Mouse (Mus musculus) hindbrain, embryonic 13.5 days (tissue): ENCODE measurements around the gene Bub1b. TPM values are rescaled to one million over a fixed set of nuclear protein-coding genes. Genes with fewer than 3 reads are reported as not detected.

Experiments used
- ATAC-seq: fragments of 200-750 bp; cut with Nextera tagmentation; 2 replicates; pipeline ENCODE4 v1.8.0; 2017; ENCODE audit warnings: moderate TSS enrichment; ENCODE audit not compliant: low FRiP score
- H3K27ac ChIP-seq: fragments of 300-500 bp; sonication (generic); 2 replicates; pipeline ENCODE4 v1.5.1; 2015; ENCODE audit warnings: inconsistent platforms, mild to moderate bottlenecking, moderate library complexity
- H3K27me3 ChIP-seq: fragments of 300-500 bp; sonication (generic); 2 replicates; pipeline ENCODE4 v1.6.1; 2015; ENCODE audit warnings: mild to moderate bottlenecking, inconsistent platforms
- H3K36me3 ChIP-seq: fragments of 300-500 bp; sonication (generic); 2 replicates; pipeline ENCODE4 v1.6.1; 2015; ENCODE audit warnings: mild to moderate bottlenecking, inconsistent platforms
- H3K4me1 ChIP-seq: fragments of 300-500 bp; sonication (generic); replicated peaks from 2 replicates; pipeline ENCODE4 v1.6.1; 2015; ENCODE audit warnings: inconsistent platforms
- H3K4me2 ChIP-seq: fragments of 300-500 bp; sonication (generic); 2 replicates; pipeline ENCODE4 v1.6.1; 2015; ENCODE audit warnings: inconsistent platforms, mild to moderate bottlenecking, moderate library complexity
- H3K4me3 ChIP-seq: fragments of 300-500 bp; sonication (generic); 2 replicates; pipeline ENCODE4 v1.5.1; 2015; ENCODE audit warnings: mild to moderate bottlenecking, inconsistent platforms
- H3K9ac ChIP-seq: fragments of 300-500 bp; sonication (generic); 2 replicates; pipeline ENCODE4 v1.6.1; 2015; ENCODE audit warnings: mild to moderate bottlenecking, inconsistent platforms
- H3K9me3 ChIP-seq: fragments of 300-500 bp; sonication (generic); 2 replicates; pipeline ENCODE4 v1.6.1; 2016; ENCODE audit warnings: inconsistent platforms
- WGBS: fragments of 180-500 bp; shearing (Covaris S2); methylation state at CpG from one replicate; pipeline ENCODE4 v1.1.7; 2015; 5-methylcytosine and 5-hydroxymethylcytosine counted together
- polyA plus RNA-seq: library from polyadenylated mRNA; unstranded; fragments of >200 nt; fragmentation: Nextera tagmentation; extraction: Ambion mirVana; gene quantifications from 2 replicates; pipeline ENCODE4 v1.2.1, GENCODE M21; 2015

The Bub1b gene
- polyA plus RNA-seq, 1 experiment from 2014 or later = 20.5 TPM

- ATAC-seq = no peak
- H3K27ac ChIP-seq = no peak overlapping the region
- WGBS = 86% methylated on average over 3 of the region's 3 CpGs
- H3K4me1 ChIP-seq = no peaks in the 10 kb centered on the region
- no peak overlapping the region for H3K4me3 ChIP-seq
- H3K36me3 ChIP-seq = no peaks in the 10 kb centered on the region
- no peak overlapping the region for H3K9ac ChIP-seq
- H3K9me3 ChIP-seq = no peaks in the 10 kb centered on the region
- H3K27me3 ChIP-seq = no peaks in the 10 kb centered on the region
- no peak overlapping the region for H3K4me2 ChIP-seq
These were observed 24.9 kb upstream of the Bub1b start for GRCm38 (mm10) chr2:118573135-118573534.

GRCm38 (mm10) chr2:118586013-118586412 lies 12.0 kb upstream of the Bub1b start:
- H3K27me3 ChIP-seq = no peaks in the 10 kb centered on the region
- H3K9ac ChIP-seq = no peak overlapping the region
- no peaks in the 10 kb centered on the region for H3K4me1 ChIP-seq
- no peak for ATAC-seq
- no peaks in the 10 kb centered on the region for H3K36me3 ChIP-seq
- no peak overlapping the region for H3K4me3 ChIP-seq
- 82% methylated on average over 5 of the region's 5 CpGs for WGBS
- H3K4me2 ChIP-seq = no peak overlapping the region
- H3K9me3 ChIP-seq = no peaks in the 10 kb centered on the region
- no peak overlapping the region for H3K27ac ChIP-seq

GRCm38 (mm10) chr2:118587686-118588085 lies 10.3 kb upstream of the Bub1b start:
- no peak for ATAC-seq
- no peaks in the 10 kb centered on the region for H3K4me1 ChIP-seq
- WGBS = 66% methylated on average over 3 of the region's 3 CpGs
- no peaks in the 10 kb centered on the region for H3K36me3 ChIP-seq
- no peak overlapping the region for H3K27ac ChIP-seq
- H3K4me2 ChIP-seq = no peak overlapping the region
- H3K4me3 ChIP-seq = no peak overlapping the region
- no peaks in the 10 kb centered on the region for H3K27me3 ChIP-seq
- no peak overlapping the region for H3K9ac ChIP-seq
- H3K9me3 ChIP-seq = no peaks in the 10 kb centered on the region

- Histone ChIP-seq H3K27me3 (no peaks in the 10 kb centered on the region), H3K36me3 (no peaks in the 10 kb centered on the region), H3K4me1 (no peaks in the 10 kb centered on the region), H3K4me3 (no peak overlapping the region), H3K27ac (no peak overlapping the region), H3K9ac (no peak overlapping the region), H3K4me2 (no peak overlapping the region), H3K9me3 (no peaks in the 10 kb centered on the region)
- no peak for ATAC-seq
- 88% methylated on average over 4 of the region's 4 CpGs for WGBS
These were observed 6.9 kb upstream of the Bub1b start for GRCm38 (mm10) chr2:118591083-118591482.

GRCm38 (mm10) chr2:118599087-118599486 lies 1.1 kb downstream of the Bub1b start:
- Histone ChIP-seq H3K27ac (no peak overlapping the region), H3K9me3 (no peaks in the 10 kb centered on the region), H3K36me3 (no peaks in the 10 kb centered on the region), H3K27me3 (no peaks in the 10 kb centered on the region), H3K4me2 (peak overlapping the region; percentile 83), H3K4me3 (peak overlapping the region; percentile 57), H3K9ac (no peak overlapping the region), H3K4me1 (peaks cover 25% of the 10 kb centered on the region)
- ATAC-seq = no peak
- 26% methylated on average over 4 of the region's 5 CpGs for WGBS

GRCm38 (mm10) chr2:118601599-118602263 lies 3.7 kb downstream of the Bub1b start:
- Histone ChIP-seq H3K9ac (no peak overlapping the region), H3K4me3 (no peak overlapping the region), H3K4me1 (peaks cover 25% of the 10 kb centered on the region), H3K27ac (no peak overlapping the region), H3K9me3 (no peaks in the 10 kb centered on the region), H3K4me2 (no peak overlapping the region), H3K27me3 (no peaks in the 10 kb centered on the region), H3K36me3 (peaks cover 9% of the 10 kb centered on the region)
- 85% methylated on average over 18 of the region's 18 CpGs for WGBS
- no peak for ATAC-seq

- WGBS = 94% methylated on average over 6 of the region's 6 CpGs
These were observed 6.1 kb downstream of the Bub1b start for GRCm38 (mm10) chr2:118604091-118604490.

GRCm38 (mm10) chr2:118606032-118606431 lies 8.0 kb downstream of the Bub1b start:
- Histone ChIP-seq H3K9me3 (no peaks in the 10 kb centered on the region), H3K27ac (no peak overlapping the region), H3K9ac (no peak overlapping the region), H3K27me3 (no peaks in the 10 kb centered on the region), H3K36me3 (peaks cover 9% of the 10 kb centered on the region), H3K4me1 (0 out of 2 replicates have a peak, but pooled peaks cover 1% of the 10 kb centered on the region), H3K4me3 (no peak overlapping the region), H3K4me2 (no peak overlapping the region)
- ATAC-seq = no peak
- 79% methylated on average over 2 of the region's 2 CpGs for WGBS

More at GRCm38 (mm10) chr2:118604091-118604490, 6.1 kb downstream of the Bub1b start:
- Histone ChIP-seq H3K36me3 (peaks cover 9% of the 10 kb centered on the region), H3K4me1 (peaks cover 13% of the 10 kb centered on the region), H3K27ac (no peak overlapping the region), H3K9me3 (no peaks in the 10 kb centered on the region), H3K4me2 (no peak overlapping the region), H3K27me3 (no peaks in the 10 kb centered on the region), H3K4me3 (no peak overlapping the region), H3K9ac (no peak overlapping the region)
- no peak for ATAC-seq

GRCm38 (mm10) chr2:118606976-118607375 lies 9.0 kb downstream of the Bub1b start:
- Histone ChIP-seq H3K4me2 (no peak overlapping the region), H3K9me3 (no peaks in the 10 kb centered on the region), H3K27me3 (no peaks in the 10 kb centered on the region), H3K36me3 (peaks cover 9% of the 10 kb centered on the region), H3K9ac (no peak overlapping the region), H3K27ac (no peak overlapping the region), H3K4me1 (no peaks in the 10 kb centered on the region), H3K4me3 (no peak overlapping the region)
- WGBS = 82% methylated on average over 5 of the region's 5 CpGs
- no peak for ATAC-seq

GRCm38 (mm10) chr2:118618013-118618412 lies 20.0 kb downstream of the Bub1b start:
- no peak for ATAC-seq
- H3K9ac ChIP-seq = no peak overlapping the region
- no peak overlapping the region for H3K27ac ChIP-seq
- H3K4me2 ChIP-seq = no peak overlapping the region
- no peaks in the 10 kb centered on the region for H3K4me1 ChIP-seq
- no peaks in the 10 kb centered on the region for H3K27me3 ChIP-seq
- H3K9me3 ChIP-seq = no peaks in the 10 kb centered on the region
- WGBS = 95% methylated on average over 5 of the region's 5 CpGs
- no peak overlapping the region for H3K4me3 ChIP-seq
- peaks cover 27% of the 10 kb centered on the region for H3K36me3 ChIP-seq

- H3K4me1 ChIP-seq = no peaks in the 10 kb centered on the region
- no peak overlapping the region for H3K4me3 ChIP-seq
- H3K9me3 ChIP-seq = no peaks in the 10 kb centered on the region
- H3K27ac ChIP-seq = no peak overlapping the region
- H3K9ac ChIP-seq = no peak overlapping the region
- no peak for ATAC-seq
- 75% methylated on average over 2 of the region's 2 CpGs for WGBS
- no peaks in the 10 kb centered on the region for H3K27me3 ChIP-seq
- H3K36me3 ChIP-seq = peaks cover 20% of the 10 kb centered on the region
- no peak overlapping the region for H3K4me2 ChIP-seq
These were observed 22.1 kb downstream of the Bub1b start for GRCm38 (mm10) chr2:118620101-118620500.

- Histone ChIP-seq H3K4me1 (no peaks in the 10 kb centered on the region), H3K27me3 (no peaks in the 10 kb centered on the region), H3K9me3 (no peaks in the 10 kb centered on the region), H3K27ac (no peak overlapping the region), H3K36me3 (peaks cover 16% of the 10 kb centered on the region; the same call in 1 of the 2 replicates), H3K9ac (no peak overlapping the region), H3K4me3 (no peak overlapping the region), H3K4me2 (no peak overlapping the region)
- WGBS = 83% methylated on average over 8 of the region's 8 CpGs
- ATAC-seq = no peak
These were observed 22.6 kb downstream of the Bub1b start for GRCm38 (mm10) chr2:118620608-118621007.

- 88% methylated on average over 6 of the region's 6 CpGs for WGBS
- ATAC-seq = no peak
- Histone ChIP-seq H3K9ac (no peak overlapping the region), H3K27me3 (no peaks in the 10 kb centered on the region), H3K4me1 (no peaks in the 10 kb centered on the region), H3K9me3 (no peaks in the 10 kb centered on the region), H3K36me3 (peaks cover 28% of the 10 kb centered on the region), H3K27ac (no peak overlapping the region), H3K4me3 (no peak overlapping the region), H3K4me2 (no peak overlapping the region)
These were observed 31.3 kb downstream of the Bub1b start for GRCm38 (mm10) chr2:118629276-118629675.
